Mouse (Mus musculus) myocyte (in vitro differentiated cells): Measurements from ENCODE around the gene Bscl2.
A peak's percentile ranks its signal among the peaks of the same experiment; 100 is the strongest.

Experiments used
- CEBPB ChIP-seq: IDR thresholded peaks from 2 replicates; pipeline ENCODE4 v1.6.1; 2011; ENCODE audit warnings: mild to moderate bottlenecking, moderate library complexity; ENCODE audit not compliant: poor library complexity, insufficient read depth, severe bottlenecking
- E2F4 ChIP-seq: IDR thresholded peaks from one replicate; pipeline ENCODE4 v1.6.1; 2011; ENCODE audit warnings: mild to moderate bottlenecking, control low read depth, moderate library complexity; ENCODE audit not compliant: insufficient read depth
- MAX ChIP-seq: IDR thresholded peaks from one replicate; pipeline ENCODE4 v1.6.1; 2011; ENCODE audit warnings: low read depth, mild to moderate bottlenecking, control low read depth
- MYOD1 ChIP-seq, 3 experiments: IDR thresholded peaks; one replicate each; pipeline ENCODE4 v1.6.1; 2011; ENCODE audit warnings: control low read depth in 2 of 3, low read depth in 2 of 3, mild to moderate bottlenecking in 2 of 3, moderate library complexity in 1 of 3; ENCODE audit not compliant: insufficient read length in 2 of 3, control insufficient read depth in 1 of 3
- MYOG ChIP-seq, 3 experiments: IDR thresholded peaks; one replicate each; pipeline ENCODE4 v1.6.1; 2011; ENCODE audit warnings: control low read depth in 2 of 3, low read depth in 2 of 3, mild to moderate bottlenecking in 2 of 3; ENCODE audit not compliant: insufficient read length in 2 of 3, control insufficient read depth in 1 of 3, insufficient read depth in 1 of 3
- POLR2A ChIP-seq: IDR thresholded peaks from one replicate; pipeline ENCODE4 v1.6.1; 2011; ENCODE audit warnings: low read depth, mild to moderate bottlenecking, control low read depth, moderate library complexity; ENCODE audit not compliant: insufficient read length
- POLR2AphosphoS2 ChIP-seq: IDR thresholded peaks from one replicate; pipeline ENCODE4 v1.6.1; 2011; ENCODE audit warnings: low read depth, control low read depth; ENCODE audit not compliant: insufficient read length
- TCF12 ChIP-seq: IDR thresholded peaks from one replicate; pipeline ENCODE4 v1.6.1; 2011; ENCODE audit warnings: mild to moderate bottlenecking, control low read depth; ENCODE audit not compliant: poor library complexity, insufficient read depth, severe bottlenecking
- USF1 ChIP-seq: IDR thresholded peaks from one replicate; pipeline ENCODE4 v1.6.1; 2011; ENCODE audit warnings: low read depth, mild to moderate bottlenecking, control low read depth, moderate library complexity

- no peak for TF ChIP-seq E2F4
- TF ChIP-seq MYOD1 (IDR thresholded peaks at IDR 0.05; ENCODE audit: control insufficient read depth in 1 of 3, insufficient read length in 2 of 3, low read depth in 2 of 3): no peak
- TF ChIP-seq POLR2A: no peak
- TF ChIP-seq MAX: no peak
- TF ChIP-seq POLR2AphosphoS2: no peak
- no peak for TF ChIP-seq CEBPB
- no peak for TF ChIP-seq TCF12
- TF ChIP-seq USF1: peak; percentile 57
- no peak for TF ChIP-seq MYOG (IDR thresholded peaks at IDR 0.05; ENCODE audit: control insufficient read depth in 1 of 3, insufficient read depth in 1 of 3, insufficient read length in 2 of 3, low read depth in 2 of 3)
Observed at GRCm38 (mm10) chr19:8850402-8850901, 13.2 kb downstream of the Bscl2 start, which contains the start of gene Lrrn4cl.
